Mouse (Mus musculus) embryonic facial prominence, embryonic 11.5 days (tissue): ENCODE results near the gene Trim13. TPM values are rescaled to one million over a fixed set of nuclear protein-coding genes. Genes with fewer than 3 reads are reported as not detected.

Source experiments
- ATAC-seq: fragments of 200-750 bp; cut with Nextera tagmentation; replicated peaks from 2 replicates; pipeline ENCODE4 v1.8.0; 2017; ENCODE audit warnings: low read depth; ENCODE audit not compliant: insufficient number of reproducible peaks, low FRiP score, low TSS enrichment
- DNase-seq: peaks from one replicate; pipeline ENCODE4 v3.0.0-alpha.2; 2015; ENCODE audit warnings: low spot score
- H3K27ac ChIP-seq: fragments of 300-500 bp; sonication (generic); replicated peaks from 2 replicates; pipeline ENCODE4 v1.5.1; 2014; ENCODE audit warnings: mild to moderate bottlenecking, low read depth, low read length, control low read depth
- H3K27me3 ChIP-seq: fragments of 300-500 bp; sonication (generic); 2 replicates; pipeline ENCODE4 v1.6.1; 2014; ENCODE audit warnings: mild to moderate bottlenecking, low read length, moderate library complexity, mixed read lengths; ENCODE audit not compliant: control insufficient read depth, insufficient read depth
- H3K36me3 ChIP-seq: fragments of 300-500 bp; sonication (generic); replicated peaks from 2 replicates; pipeline ENCODE4 v1.6.1; 2014; ENCODE audit warnings: low read depth, mild to moderate bottlenecking, low read length, moderate library complexity, mixed read lengths; ENCODE audit not compliant: control insufficient read depth, insufficient read depth
- H3K4me1 ChIP-seq: fragments of 300-500 bp; sonication (generic); 2 replicates; pipeline ENCODE4 v1.6.1; 2014; ENCODE audit warnings: low read length, mixed read lengths; ENCODE audit not compliant: control insufficient read depth, insufficient read depth
- H3K4me2 ChIP-seq: fragments of 300-500 bp; sonication (generic); 2 replicates; pipeline ENCODE4 v1.6.1; 2014; ENCODE audit warnings: low read depth, mild to moderate bottlenecking, control low read depth, low read length, moderate library complexity
- H3K4me3 ChIP-seq: fragments of 300-500 bp; sonication (generic); 2 replicates; pipeline ENCODE4 v1.5.1; 2014; ENCODE audit warnings: low read depth, low read length, control low read depth
- H3K9ac ChIP-seq: fragments of 300-500 bp; sonication (generic); replicated peaks from 2 replicates; pipeline ENCODE4 v1.6.1; 2014; ENCODE audit warnings: mild to moderate bottlenecking, control low read depth, low read length
- H3K9me3 ChIP-seq: fragments of 300-500 bp; sonication (generic); replicated peaks from 2 replicates; pipeline ENCODE4 v1.6.1; 2016; ENCODE audit warnings: mild to moderate bottlenecking, low read length, inconsistent platforms, mixed read lengths; ENCODE audit not compliant: control insufficient read depth
- WGBS: fragments of 180-500 bp; shearing (Covaris S2); extraction: QIAGEN DNeasy Blood & Tissue Kit; methylation state at CpG from one replicate; pipeline ENCODE4 v1.1.7; 2014; 5-methylcytosine and 5-hydroxymethylcytosine counted together
- polyA plus RNA-seq: library from polyadenylated mRNA; unstranded; fragments of >200 nt; fragmentation: Nextera tagmentation; extraction: Ambion mirVana; gene quantifications from 2 replicates; pipeline ENCODE4 v1.2.1, GENCODE M21; 2014

Trim13 gene
- polyA plus RNA-seq, 1 experiment from 2014 or later: 28.2 TPM

- H3K4me3 ChIP-seq: no peak overlapping the region
- DNase-seq: no peak
- H3K4me2 ChIP-seq: no peak overlapping the region
- H3K9ac ChIP-seq: no peak overlapping the region
- no peak overlapping the region for H3K27ac ChIP-seq
- no peaks in the 10 kb centered on the region for H3K4me1 ChIP-seq
- no peaks in the 10 kb centered on the region for H3K27me3 ChIP-seq
- no peaks in the 10 kb centered on the region; the same call in 1 of the 2 replicates for H3K36me3 ChIP-seq
- no peak for ATAC-seq
- H3K9me3 ChIP-seq: no peaks in the 10 kb centered on the region
Observed at GRCm38 (mm10) chr14:61635969-61636368, 37.9 kb downstream of the Trim13 start.

- H3K4me3 ChIP-seq: no peak overlapping the region
- no peak overlapping the region for H3K9ac ChIP-seq
- DNase-seq (no peak), ATAC-seq (no peak)
- no peaks in the 10 kb centered on the region for H3K9me3 ChIP-seq
- no peak overlapping the region for H3K4me2 ChIP-seq
- H3K36me3 ChIP-seq: no peaks in the 10 kb centered on the region
- no peaks in the 10 kb centered on the region for H3K4me1 ChIP-seq
- H3K27ac ChIP-seq: no peak overlapping the region
- 83% methylated on average over 1 of the region's 1 CpGs for WGBS
- no peaks in the 10 kb centered on the region for H3K27me3 ChIP-seq
Observed at GRCm38 (mm10) chr14:61642668-61643067, 44.6 kb downstream of the Trim13 start.

- DNase-seq: no peak
- H3K9ac ChIP-seq: no peak overlapping the region
- ATAC-seq: no peak
- no peaks in the 10 kb centered on the region for H3K9me3 ChIP-seq
- H3K27me3 ChIP-seq: no peaks in the 10 kb centered on the region
- no peaks in the 10 kb centered on the region for H3K4me1 ChIP-seq
- no peaks in the 10 kb centered on the region for H3K36me3 ChIP-seq
- 47% methylated on average over 1 of the region's 1 CpGs for WGBS
- no peak overlapping the region for H3K27ac ChIP-seq
- H3K4me3 ChIP-seq: no peak overlapping the region
- H3K4me2 ChIP-seq: no peak overlapping the region
Observed at GRCm38 (mm10) chr14:61645547-61645946, 47.5 kb downstream of the Trim13 start.

- Histone ChIP-seq H3K27me3 (no peaks in the 10 kb centered on the region), H3K4me3 (peak overlapping the region; percentile 95), H3K36me3 (no peaks in the 10 kb centered on the region), H3K4me1 (no peaks in the 10 kb centered on the region), H3K27ac (peak overlapping the region; percentile 96), H3K9me3 (no peaks in the 10 kb centered on the region), H3K9ac (peak overlapping the region; percentile 96), H3K4me2 (peak overlapping the region; percentile 65)
- DNase-seq (peak; percentile 76), ATAC-seq (no peak)
- WGBS: 0% methylated on average over 24 of the region's 24 CpGs
Observed at GRCm38 (mm10) chr14:61647182-61647880, 49.3 kb downstream of the Trim13 start.

GRCm38 (mm10) chr14:61647881-61648684, 50.0 kb downstream of the Trim13 start:
- ATAC-seq: peak; percentile 75; the same call in 1 of the 2 replicates
- H3K4me1 ChIP-seq: no peaks in the 10 kb centered on the region
- no peaks in the 10 kb centered on the region for H3K36me3 ChIP-seq
- H3K4me2 ChIP-seq: peak overlapping the region; percentile 65
- H3K4me3 ChIP-seq: peak overlapping the region; percentile 95
- peak; percentile 60 for DNase-seq
- H3K27me3 ChIP-seq: no peaks in the 10 kb centered on the region
- H3K27ac ChIP-seq: peak overlapping the region; percentile 96
- WGBS: under 1% methylated on average over 74 of the region's 95 CpGs
- H3K9ac ChIP-seq: peak overlapping the region; percentile 96
- H3K9me3 ChIP-seq: no peaks in the 10 kb centered on the region

- 3% methylated on average over 62 of the region's 62 CpGs for WGBS
- H3K9me3 ChIP-seq: no peaks in the 10 kb centered on the region
- DNase-seq: peak; percentile 98
- peak overlapping the region; percentile 96 for H3K27ac ChIP-seq
- no peaks in the 10 kb centered on the region for H3K4me1 ChIP-seq
- H3K36me3 ChIP-seq: no peaks in the 10 kb centered on the region
- ATAC-seq: peak; percentile 91
- peak overlapping the region; percentile 95 for H3K4me3 ChIP-seq
- peak overlapping the region; percentile 96 for H3K9ac ChIP-seq
- H3K4me2 ChIP-seq: peak overlapping the region; percentile 65
- H3K27me3 ChIP-seq: no peaks in the 10 kb centered on the region
Observed at GRCm38 (mm10) chr14:61648685-61649504, 50.8 kb downstream of the Trim13 start.

- DNase-seq (peak; percentile 67), ATAC-seq (no peak)
- Histone ChIP-seq H3K4me3 (no peak overlapping the region), H3K4me1 (no peaks in the 10 kb centered on the region), H3K9me3 (no peaks in the 10 kb centered on the region), H3K36me3 (no peaks in the 10 kb centered on the region), H3K27ac (no peak overlapping the region), H3K27me3 (no peaks in the 10 kb centered on the region), H3K4me2 (no peak overlapping the region), H3K9ac (no peak overlapping the region)
- WGBS: 40% methylated on average over 9 of the region's 9 CpGs
Observed at GRCm38 (mm10) chr14:61650291-61650960, 52.4 kb downstream of the Trim13 start.
